Mouse (Mus musculus) MEL (cell line): ENCODE measurements around the gene Pid1.

ENCODE experiments used
- CTCF ChIP-seq, 3 experiments: IDR thresholded peaks in 2 of 3; conservative IDR thresholded peaks in 1 of 3; 2 replicates each; pipeline ENCODE4 v1.5.1; 2011 to 2012; ENCODE audit warnings: low read length in 3 of 3, low read depth in 2 of 3, mild to moderate bottlenecking in 2 of 3, improper control_type of control experiment in 1 of 3, inconsistent platforms in 1 of 3, mixed read lengths in 1 of 3, moderate library complexity in 1 of 3; ENCODE audit not compliant: control insufficient read depth in 1 of 3, insufficient read depth in 1 of 3, poor library complexity in 1 of 3, severe bottlenecking in 1 of 3
- E2F4 ChIP-seq: IDR thresholded peaks from 2 replicates; pipeline ENCODE4 v1.6.1; 2011; ENCODE audit warnings: low read depth, low read length, improper control_type of control experiment, borderline replicate concordance
- GATA1 ChIP-seq: IDR thresholded peaks from 2 replicates; pipeline ENCODE4 v1.6.1; 2011; ENCODE audit warnings: low read depth, low read length, improper control_type of control experiment
- MAX ChIP-seq: IDR thresholded peaks from 2 replicates; pipeline ENCODE4 v1.6.1; 2011; ENCODE audit warnings: low read length, improper control_type of control experiment
- MAZ ChIP-seq: IDR thresholded peaks from 2 replicates; pipeline ENCODE4 v1.6.1; 2012; ENCODE audit warnings: low read depth, mild to moderate bottlenecking, inconsistent platforms, low read length, improper control_type of control experiment
- MXI1 ChIP-seq: IDR thresholded peaks from 2 replicates; pipeline ENCODE4 v1.6.1; 2011; ENCODE audit warnings: mild to moderate bottlenecking, low read depth, low read length, improper control_type of control experiment
- NRF1 ChIP-seq: IDR thresholded peaks from 2 replicates; pipeline ENCODE4 v1.6.1; 2014; ENCODE audit warnings: low read depth, mild to moderate bottlenecking, inconsistent platforms, low read length, improper control_type of control experiment, moderate library complexity; ENCODE audit not compliant: poor library complexity, insufficient read depth, severe bottlenecking
- POLR2A ChIP-seq, 2 experiments: IDR thresholded peaks; 2 replicates each; pipeline ENCODE4 v1.6.1; 2011 to 2012; ENCODE audit warnings: low read length in 2 of 2, mild to moderate bottlenecking in 2 of 2, control low read depth in 1 of 2, improper control_type of control experiment in 1 of 2, low read depth in 1 of 2, moderate library complexity in 1 of 2; ENCODE audit not compliant: control insufficient read depth in 1 of 2, insufficient read depth in 1 of 2, poor library complexity in 1 of 2
- SIN3A ChIP-seq: IDR thresholded peaks from 2 replicates; pipeline ENCODE4 v1.6.1; 2012; ENCODE audit warnings: low read length, improper control_type of control experiment, inconsistent platforms
- TBP ChIP-seq: IDR thresholded peaks from 2 replicates; pipeline ENCODE4 v1.8.0; 2011; ENCODE audit warnings: low read depth, low read length, improper control_type of control experiment
- USF1 ChIP-seq: IDR thresholded peaks from 2 replicates; pipeline ENCODE4 v1.6.1; 2014; ENCODE audit warnings: low read depth, mild to moderate bottlenecking, inconsistent platforms, low read length, improper control_type of control experiment, moderate library complexity
- ZC3H11A ChIP-seq: IDR thresholded peaks from 2 replicates; pipeline ENCODE4 v1.6.1; 2012; ENCODE audit warnings: low read depth, mild to moderate bottlenecking, inconsistent platforms, low read length, improper control_type of control experiment
- ZNF384 ChIP-seq: IDR thresholded peaks from 2 replicates; pipeline ENCODE4 v1.6.1; 2012; ENCODE audit warnings: low read depth, mild to moderate bottlenecking, inconsistent platforms, low read length, improper control_type of control experiment

DNA sequence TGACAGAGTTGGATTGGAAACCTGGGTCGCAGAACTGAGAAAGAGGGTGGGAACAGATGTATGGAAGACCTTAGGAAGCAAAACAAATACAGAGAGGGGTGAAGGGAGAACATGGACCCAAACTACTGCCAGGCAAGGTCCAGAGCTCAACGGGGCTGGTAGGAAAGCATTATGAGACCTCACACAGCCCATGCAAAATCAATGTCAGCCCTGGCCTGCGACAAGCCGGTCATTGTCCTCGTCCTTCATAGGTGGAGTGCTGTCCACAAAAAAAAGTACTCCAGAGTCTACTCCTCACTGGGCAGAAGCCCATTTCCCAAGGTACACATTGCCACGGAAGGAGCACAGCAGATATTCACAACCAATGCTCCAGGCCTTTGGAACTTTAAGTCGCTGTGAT is 78.4 kb downstream of the Pid1 start:
- no peak for TF ChIP-seq GATA1
- no peak for TF ChIP-seq USF1
- TF ChIP-seq POLR2A (IDR thresholded peaks at IDR 0.05; ENCODE audit: control insufficient read depth in 1 of 2, insufficient read depth in 1 of 2, low read depth in 1 of 2, low read length in 2 of 2, poor library complexity in 1 of 2), result no peak
- no peak for TF ChIP-seq ZNF384
- TF ChIP-seq E2F4, result no peak
- TF ChIP-seq CTCF (IDR thresholded peaks at IDR 0.05 in 2 of 3, conservative IDR thresholded peaks at IDR 0.05 in 1 of 3; ENCODE audit: control insufficient read depth in 1 of 3, insufficient read depth in 1 of 3, low read depth in 2 of 3, low read length in 3 of 3, poor library complexity in 1 of 3, severe bottlenecking in 1 of 3), result no peak
- TF ChIP-seq NRF1, result no peak
- no peak for TF ChIP-seq SIN3A
- TF ChIP-seq ZC3H11A, result no peak
- no peak for TF ChIP-seq MXI1
- no peak for TF ChIP-seq TBP
- TF ChIP-seq MAX, result no peak
- TF ChIP-seq MAZ, result no peak
